Mouse (Mus musculus) hindbrain, embryonic 12.5 days (tissue): ENCODE measurements around the gene Hibadh. TPM values are rescaled to one million over a fixed set of nuclear protein-coding genes. Genes with fewer than 3 reads are reported as not detected.

Experiments
- ATAC-seq: fragments of 200-750 bp; cut with Nextera tagmentation; 2 replicates; pipeline ENCODE4 v1.8.0; 2017; ENCODE audit warnings: moderate TSS enrichment; ENCODE audit not compliant: low FRiP score
- H3K27ac ChIP-seq: fragments of 300-500 bp; sonication (generic); 2 replicates; pipeline ENCODE4 v1.5.1; 2016; ENCODE audit warnings: mild to moderate bottlenecking
- H3K27me3 ChIP-seq: fragments of 300-500 bp; sonication (generic); 2 replicates; pipeline ENCODE4 v1.6.1; 2016; ENCODE audit warnings: mild to moderate bottlenecking
- H3K36me3 ChIP-seq: fragments of 300-500 bp; sonication (generic); 2 replicates; pipeline ENCODE4 v1.6.1; 2016; ENCODE audit warnings: mild to moderate bottlenecking
- H3K4me1 ChIP-seq: fragments of 300-500 bp; sonication (generic); 2 replicates; pipeline ENCODE4 v1.6.1; 2016
- H3K4me2 ChIP-seq: fragments of 300-500 bp; sonication (generic); replicated peaks from 2 replicates; pipeline ENCODE4 v1.6.1; 2016; ENCODE audit warnings: mild to moderate bottlenecking
- H3K4me3 ChIP-seq: fragments of 300-500 bp; sonication (generic); 2 replicates; pipeline ENCODE4 v1.5.1; 2016; ENCODE audit warnings: mild to moderate bottlenecking
- H3K9ac ChIP-seq: fragments of 300-500 bp; sonication (generic); 2 replicates; pipeline ENCODE4 v1.6.1; 2016; ENCODE audit warnings: mild to moderate bottlenecking, moderate library complexity
- H3K9me3 ChIP-seq: fragments of 300-500 bp; sonication (generic); replicated peaks from 2 replicates; pipeline ENCODE4 v1.6.1; 2016; ENCODE audit warnings: mild to moderate bottlenecking
- WGBS: fragments of 180-500 bp; shearing (Covaris S2); methylation state at CpG from one replicate; pipeline ENCODE4 v1.1.7; 2016; 5-methylcytosine and 5-hydroxymethylcytosine counted together
- polyA plus RNA-seq: library from polyadenylated mRNA; unstranded; fragments of >200 nt; fragmentation: Nextera tagmentation; extraction: Ambion mirVana; gene quantifications from 2 replicates; pipeline ENCODE4 v1.2.1, GENCODE M21; 2016

Hibadh gene
- polyA plus RNA-seq, 1 experiment from 2014 or later = 63.8 TPM

GRCm38 (mm10) chr6:52539911-52540310, 100.3 kb downstream of the Hibadh start:
- H3K27me3 ChIP-seq = no peaks in the 10 kb centered on the region
- H3K9me3 ChIP-seq = peaks cover 6% of the 10 kb centered on the region; the same call in 1 of the 2 replicates
- H3K4me3 ChIP-seq = no peak overlapping the region
- peaks cover 9% of the 10 kb centered on the region for H3K4me1 ChIP-seq
- peaks cover 5% of the 10 kb centered on the region; the same call in 1 of the 2 replicates for H3K36me3 ChIP-seq
- no peak for ATAC-seq
- H3K27ac ChIP-seq = 0 out of 2 replicates have a peak overlapping the region, but pooled peaks have one; percentile 7
- no peak overlapping the region for H3K4me2 ChIP-seq
- 37% methylated on average over 2 of the region's 2 CpGs for WGBS
- no peak overlapping the region for H3K9ac ChIP-seq

GRCm38 (mm10) chr6:52535072-52535704, 105.0 kb downstream of the Hibadh start:
- WGBS = 86% methylated on average over 11 of the region's 11 CpGs
- H3K27me3 ChIP-seq = no peaks in the 10 kb centered on the region
- no peak overlapping the region for H3K4me2 ChIP-seq
- H3K9me3 ChIP-seq = peaks cover 6% of the 10 kb centered on the region; the same call in 1 of the 2 replicates
- H3K4me3 ChIP-seq = no peak overlapping the region
- peaks cover 3% of the 10 kb centered on the region; the same call in 1 of the 2 replicates for H3K36me3 ChIP-seq
- H3K4me1 ChIP-seq = peaks cover 9% of the 10 kb centered on the region
- no peak overlapping the region for H3K9ac ChIP-seq
- H3K27ac ChIP-seq = no peak overlapping the region
- no peak for ATAC-seq

GRCm38 (mm10) chr6:52532144-52532492, 108.1 kb downstream of the Hibadh start:
- WGBS = 84% methylated on average over 8 of the region's 8 CpGs
- peaks cover 2% of the 10 kb centered on the region; the same call in 1 of the 2 replicates for H3K36me3 ChIP-seq
- H3K4me1 ChIP-seq = no peaks in the 10 kb centered on the region
- no peak overlapping the region for H3K27ac ChIP-seq
- H3K9me3 ChIP-seq = peaks cover 3% of the 10 kb centered on the region; the same call in 1 of the 2 replicates
- no peaks in the 10 kb centered on the region for H3K27me3 ChIP-seq
- no peak for ATAC-seq
- no peak overlapping the region for H3K4me2 ChIP-seq
- H3K9ac ChIP-seq = no peak overlapping the region
- no peak overlapping the region for H3K4me3 ChIP-seq

GRCm38 (mm10) chr6:52531366-52532143, 108.6 kb downstream of the Hibadh start:
- Histone ChIP-seq H3K4me3 (no peak overlapping the region), H3K27ac (no peak overlapping the region), H3K4me2 (no peak overlapping the region), H3K9ac (no peak overlapping the region), H3K27me3 (no peaks in the 10 kb centered on the region), H3K4me1 (no peaks in the 10 kb centered on the region), H3K36me3 (no peaks in the 10 kb centered on the region), H3K9me3 (no peaks in the 10 kb centered on the region)
- ATAC-seq = no peak
- WGBS = 88% methylated on average over 19 of the region's 19 CpGs

GRCm38 (mm10) chr6:52530861-52531260, 109.3 kb downstream of the Hibadh start:
- Histone ChIP-seq H3K27ac (no peak overlapping the region), H3K36me3 (no peaks in the 10 kb centered on the region), H3K9me3 (no peaks in the 10 kb centered on the region), H3K9ac (no peak overlapping the region), H3K27me3 (no peaks in the 10 kb centered on the region), H3K4me1 (no peaks in the 10 kb centered on the region), H3K4me2 (no peak overlapping the region), H3K4me3 (no peak overlapping the region)
- no peak for ATAC-seq
- WGBS = 87% methylated on average over 10 of the region's 10 CpGs

GRCm38 (mm10) chr6:52524226-52524625, 116.0 kb downstream of the Hibadh start:
- H3K27ac ChIP-seq = no peak overlapping the region
- H3K36me3 ChIP-seq = no peaks in the 10 kb centered on the region
- no peaks in the 10 kb centered on the region for H3K9me3 ChIP-seq
- no peaks in the 10 kb centered on the region for H3K4me1 ChIP-seq
- no peak for ATAC-seq
- H3K4me3 ChIP-seq = no peak overlapping the region
- 56% methylated on average over 2 of the region's 2 CpGs for WGBS
- no peak overlapping the region for H3K9ac ChIP-seq
- no peaks in the 10 kb centered on the region for H3K27me3 ChIP-seq
- no peak overlapping the region for H3K4me2 ChIP-seq

- Histone ChIP-seq H3K36me3 (no peaks in the 10 kb centered on the region), H3K27ac (no peak overlapping the region), H3K4me1 (no peaks in the 10 kb centered on the region), H3K27me3 (no peaks in the 10 kb centered on the region), H3K4me3 (no peak overlapping the region), H3K4me2 (no peak overlapping the region), H3K9me3 (no peaks in the 10 kb centered on the region), H3K9ac (no peak overlapping the region)
- 89% methylated on average over 10 of the region's 10 CpGs for WGBS
- ATAC-seq = no peak
These were observed 121.5 kb downstream of the Hibadh start for GRCm38 (mm10) chr6:52518704-52519103.

GRCm38 (mm10) chr6:52517272-52517671, 122.9 kb downstream of the Hibadh start:
- no peaks in the 10 kb centered on the region for H3K36me3 ChIP-seq
- 77% methylated on average over 5 of the region's 5 CpGs for WGBS

GRCm38 (mm10) chr6:52513876-52514405, 126.2 kb downstream of the Hibadh start:
- 15% methylated on average over 4 of the region's 4 CpGs for WGBS
- no peak overlapping the region for H3K4me3 ChIP-seq
- no peaks in the 10 kb centered on the region for H3K27me3 ChIP-seq
- H3K36me3 ChIP-seq = no peaks in the 10 kb centered on the region
- H3K9ac ChIP-seq = no peak overlapping the region
- no peaks in the 10 kb centered on the region for H3K9me3 ChIP-seq
- peaks cover 3% of the 10 kb centered on the region; the same call in 1 of the 2 replicates for H3K4me1 ChIP-seq
- ATAC-seq = no peak
- no peak overlapping the region for H3K27ac ChIP-seq
- no peak overlapping the region for H3K4me2 ChIP-seq

More at GRCm38 (mm10) chr6:52517272-52517671, 122.9 kb downstream of the Hibadh start:
- no peaks in the 10 kb centered on the region for H3K9me3 ChIP-seq
- no peak overlapping the region for H3K27ac ChIP-seq
- no peak overlapping the region for H3K4me3 ChIP-seq
- H3K4me1 ChIP-seq = peaks cover 3% of the 10 kb centered on the region; the same call in 1 of the 2 replicates
- no peak overlapping the region for H3K4me2 ChIP-seq
- no peaks in the 10 kb centered on the region for H3K27me3 ChIP-seq
- no peak for ATAC-seq
- H3K9ac ChIP-seq = no peak overlapping the region

GRCm38 (mm10) chr6:52508789-52509188, 131.4 kb downstream of the Hibadh start:
- WGBS = 71% methylated on average over 3 of the region's 3 CpGs

GRCm38 (mm10) chr6:52507946-52508345, 132.2 kb downstream of the Hibadh start:
- Histone ChIP-seq H3K4me2 (no peak overlapping the region), H3K36me3 (no peaks in the 10 kb centered on the region), H3K4me3 (no peak overlapping the region), H3K9me3 (no peaks in the 10 kb centered on the region), H3K27me3 (no peaks in the 10 kb centered on the region), H3K4me1 (no peaks in the 10 kb centered on the region), H3K9ac (no peak overlapping the region), H3K27ac (no peak overlapping the region)
- 87% methylated on average over 7 of the region's 7 CpGs for WGBS
- no peak for ATAC-seq

More at GRCm38 (mm10) chr6:52508789-52509188, 131.4 kb downstream of the Hibadh start:
- Histone ChIP-seq H3K4me2 (no peak overlapping the region), H3K36me3 (no peaks in the 10 kb centered on the region), H3K4me1 (peaks cover 3% of the 10 kb centered on the region; the same call in 1 of the 2 replicates), H3K4me3 (no peak overlapping the region), H3K27ac (no peak overlapping the region), H3K9me3 (no peaks in the 10 kb centered on the region), H3K9ac (no peak overlapping the region), H3K27me3 (no peaks in the 10 kb centered on the region)
- no peak for ATAC-seq

- WGBS = 72% methylated on average over 5 of the region's 5 CpGs
These were observed 133.0 kb downstream of the Hibadh start for GRCm38 (mm10) chr6:52507171-52507570.

More at GRCm38 (mm10) chr6:52507171-52507570, 133.0 kb downstream of the Hibadh start:
- H3K9ac ChIP-seq = no peak overlapping the region
- no peak for ATAC-seq
- no peaks in the 10 kb centered on the region for H3K36me3 ChIP-seq
- no peak overlapping the region for H3K4me3 ChIP-seq
- H3K4me2 ChIP-seq = no peak overlapping the region
- H3K27me3 ChIP-seq = no peaks in the 10 kb centered on the region
- no peak overlapping the region for H3K27ac ChIP-seq
- H3K4me1 ChIP-seq = no peaks in the 10 kb centered on the region
- no peaks in the 10 kb centered on the region for H3K9me3 ChIP-seq
